Mouse (Mus musculus) myocyte (in vitro differentiated cells): Measurements from ENCODE around the gene Gdf11. TPM values are rescaled to one million over a fixed set of nuclear protein-coding genes. Genes with fewer than 3 reads are reported as not detected.

Experiments used
- H3K27me3 ChIP-seq: one replicate; pipeline ENCODE4 v1.6.1; 2011; ENCODE audit not compliant: control insufficient read depth, insufficient read depth, insufficient read length
- H3K36me3 ChIP-seq: one replicate; pipeline ENCODE4 v1.6.1; 2011; ENCODE audit not compliant: control insufficient read depth, insufficient read depth
- H3K4me2 ChIP-seq: one replicate; pipeline ENCODE4 v1.6.1; 2011; ENCODE audit warnings: low read depth, control low read depth
- H3K4me3 ChIP-seq: one replicate; pipeline ENCODE4 v1.5.1; 2011; ENCODE audit warnings: mild to moderate bottlenecking, control low read depth, moderate library complexity
- H3K79me2 ChIP-seq: one replicate; pipeline ENCODE4 v1.6.1; 2011; ENCODE audit not compliant: control insufficient read depth, insufficient read depth
- H3ac ChIP-seq: one replicate; pipeline ENCODE4 v1.6.1; 2011; ENCODE audit not compliant: control insufficient read depth, insufficient read length
- CEBPB ChIP-seq: IDR thresholded peaks from 2 replicates; pipeline ENCODE4 v1.6.1; 2011; ENCODE audit warnings: mild to moderate bottlenecking, moderate library complexity; ENCODE audit not compliant: poor library complexity, insufficient read depth, severe bottlenecking
- E2F4 ChIP-seq: IDR thresholded peaks from one replicate; pipeline ENCODE4 v1.6.1; 2011; ENCODE audit warnings: mild to moderate bottlenecking, control low read depth, moderate library complexity; ENCODE audit not compliant: insufficient read depth
- MAX ChIP-seq: IDR thresholded peaks from one replicate; pipeline ENCODE4 v1.6.1; 2011; ENCODE audit warnings: low read depth, mild to moderate bottlenecking, control low read depth
- MYOD1 ChIP-seq, 3 experiments: IDR thresholded peaks; one replicate each; pipeline ENCODE4 v1.6.1; 2011; ENCODE audit warnings: control low read depth in 2 of 3, low read depth in 2 of 3, mild to moderate bottlenecking in 2 of 3, moderate library complexity in 1 of 3; ENCODE audit not compliant: insufficient read length in 2 of 3, control insufficient read depth in 1 of 3
- MYOG ChIP-seq, 3 experiments: IDR thresholded peaks; one replicate each; pipeline ENCODE4 v1.6.1; 2011; ENCODE audit warnings: control low read depth in 2 of 3, low read depth in 2 of 3, mild to moderate bottlenecking in 2 of 3; ENCODE audit not compliant: insufficient read length in 2 of 3, control insufficient read depth in 1 of 3, insufficient read depth in 1 of 3
- POLR2A ChIP-seq: IDR thresholded peaks from one replicate; pipeline ENCODE4 v1.6.1; 2011; ENCODE audit warnings: low read depth, mild to moderate bottlenecking, control low read depth, moderate library complexity; ENCODE audit not compliant: insufficient read length
- POLR2AphosphoS2 ChIP-seq: IDR thresholded peaks from one replicate; pipeline ENCODE4 v1.6.1; 2011; ENCODE audit warnings: low read depth, control low read depth; ENCODE audit not compliant: insufficient read length
- REST ChIP-seq: IDR thresholded peaks from one replicate; pipeline ENCODE4 v1.6.1; 2011; ENCODE audit warnings: mild to moderate bottlenecking, control low read depth, moderate library complexity; ENCODE audit not compliant: insufficient read depth, insufficient read length
- SRF ChIP-seq: IDR thresholded peaks from one replicate; pipeline ENCODE4 v1.6.1; 2011; ENCODE audit warnings: low read depth; ENCODE audit not compliant: control insufficient read depth, insufficient read length
- TCF12 ChIP-seq: IDR thresholded peaks from one replicate; pipeline ENCODE4 v1.6.1; 2011; ENCODE audit warnings: mild to moderate bottlenecking, control low read depth; ENCODE audit not compliant: poor library complexity, insufficient read depth, severe bottlenecking
- TCF3 ChIP-seq: IDR thresholded peaks from one replicate; pipeline ENCODE4 v1.6.1; 2011; ENCODE audit warnings: low read depth, control low read depth; ENCODE audit not compliant: insufficient read length
- USF1 ChIP-seq: IDR thresholded peaks from one replicate; pipeline ENCODE4 v1.6.1; 2011; ENCODE audit warnings: low read depth, mild to moderate bottlenecking, control low read depth, moderate library complexity
- polyA plus RNA-seq: library from polyadenylated mRNA; unstranded; fragments of >200 nt; fragmentation: generic; extraction: Trizol; gene quantifications from one replicate; pipeline ENCODE4 v1.2.1, GENCODE M21; 2012; ENCODE audit warnings: missing spikeins

The Gdf11 gene
- polyA plus RNA-seq, 1 experiment = 17.9 TPM

- TF ChIP-seq TCF12 (no peak), REST (no peak), MAX (no peak), CEBPB (no peak), USF1 (no peak), MYOD1 (IDR thresholded peaks at IDR 0.05; ENCODE audit: control insufficient read depth in 1 of 3, insufficient read length in 2 of 3, low read depth in 2 of 3) (no peak), POLR2A (no peak), MYOG (IDR thresholded peaks at IDR 0.05; ENCODE audit: control insufficient read depth in 1 of 3, insufficient read depth in 1 of 3, insufficient read length in 2 of 3, low read depth in 2 of 3) (no peak), POLR2AphosphoS2 (no peak)
- Histone ChIP-seq H3K27me3 (no peaks in the 10 kb centered on the region), H3K36me3 (no peaks in the 10 kb centered on the region), H3ac (no peak overlapping the region), H3K4me2 (no peak overlapping the region), H3K79me2 (peaks cover 9% of the 10 kb centered on the region), H3K4me3 (no peak overlapping the region)
Measured at GRCm38 (mm10) chr10:128904812-128905211, 13.3 kb upstream of the Gdf11 start.

GRCm38 (mm10) chr10:128902409-128902988 lies 11.0 kb upstream of the Gdf11 start:
- H3K4me2 ChIP-seq = no peak overlapping the region
- TF ChIP-seq REST (no peak), MYOD1 (IDR thresholded peaks at IDR 0.05; ENCODE audit: control insufficient read depth in 1 of 3, insufficient read length in 2 of 3, low read depth in 2 of 3) (no peak)
- no peaks in the 10 kb centered on the region for H3K36me3 ChIP-seq
- no peak overlapping the region for H3ac ChIP-seq
- no peaks in the 10 kb centered on the region for H3K27me3 ChIP-seq
- no peaks in the 10 kb centered on the region for H3K79me2 ChIP-seq
- H3K4me3 ChIP-seq = no peak overlapping the region

GRCm38 (mm10) chr10:128901409-128901808 lies 9.9 kb upstream of the Gdf11 start:
- no peak for TF ChIP-seq USF1
- no peak for TF ChIP-seq MAX
- TF ChIP-seq CEBPB = no peak
- no peak for TF ChIP-seq MYOD1 (IDR thresholded peaks at IDR 0.05; ENCODE audit: control insufficient read depth in 1 of 3, insufficient read length in 2 of 3, low read depth in 2 of 3)
- no peak for TF ChIP-seq SRF
- no peak for TF ChIP-seq MYOG (IDR thresholded peaks at IDR 0.05; ENCODE audit: control insufficient read depth in 1 of 3, insufficient read depth in 1 of 3, insufficient read length in 2 of 3, low read depth in 2 of 3)
- no peak for TF ChIP-seq POLR2A
- no peak for TF ChIP-seq REST
- TF ChIP-seq E2F4 = no peak
- TF ChIP-seq POLR2AphosphoS2 = no peak
- no peak for TF ChIP-seq TCF12
- no peak for TF ChIP-seq TCF3

GRCm38 (mm10) chr10:128900698-128901097 lies 9.2 kb upstream of the Gdf11 start, which contains the start of gene Cd63:
Cd63 (plus strand) TSS chr10:128900989.
- H3K27me3 ChIP-seq = no peaks in the 10 kb centered on the region
- no peaks in the 10 kb centered on the region for H3K79me2 ChIP-seq
- no peak within 1 kb of the TSS for H3ac ChIP-seq
- no peak for TF ChIP-seq REST
- no peak for TF ChIP-seq MYOD1 (IDR thresholded peaks at IDR 0.05; ENCODE audit: control insufficient read depth in 1 of 3, insufficient read length in 2 of 3, low read depth in 2 of 3)
- TF ChIP-seq TCF12 = no peak
- TF ChIP-seq SRF = no peak
- no peak for TF ChIP-seq TCF3
- no peak for TF ChIP-seq CEBPB
- TF ChIP-seq E2F4 = no peak
- no peak for TF ChIP-seq POLR2AphosphoS2
- TF ChIP-seq USF1 = no peak
- no peak for TF ChIP-seq MYOG (IDR thresholded peaks at IDR 0.05; ENCODE audit: control insufficient read depth in 1 of 3, insufficient read depth in 1 of 3, insufficient read length in 2 of 3, low read depth in 2 of 3)
- TF ChIP-seq MAX = no peak
- no peak for TF ChIP-seq POLR2A
- H3K4me3 ChIP-seq = no peak within 1 kb of the TSS
- no peak within 1 kb of the TSS for H3K4me2 ChIP-seq
- H3K36me3 ChIP-seq = no peaks in the 10 kb centered on the region

More at GRCm38 (mm10) chr10:128901409-128901808, 9.9 kb upstream of the Gdf11 start:
- H3K79me2 ChIP-seq = no peaks in the 10 kb centered on the region
- H3K4me2 ChIP-seq = no peak overlapping the region
- H3K4me3 ChIP-seq = no peak overlapping the region
- no peaks in the 10 kb centered on the region for H3K36me3 ChIP-seq
- no peaks in the 10 kb centered on the region for H3K27me3 ChIP-seq
- H3ac ChIP-seq = no peak overlapping the region

GRCm38 (mm10) chr10:128899759-128900490 lies 8.4 kb upstream of the Gdf11 start:
- H3K4me3 ChIP-seq = no peak overlapping the region
- no peak overlapping the region for H3ac ChIP-seq
- no peaks in the 10 kb centered on the region for H3K79me2 ChIP-seq
- H3K4me2 ChIP-seq = no peak overlapping the region
- H3K27me3 ChIP-seq = no peaks in the 10 kb centered on the region
- no peaks in the 10 kb centered on the region for H3K36me3 ChIP-seq
- no peak for TF ChIP-seq MYOG (IDR thresholded peaks at IDR 0.05; ENCODE audit: control insufficient read depth in 1 of 3, insufficient read depth in 1 of 3, insufficient read length in 2 of 3, low read depth in 2 of 3)
